In genomic region chr8:116947589-116947988, GRCm38 (mm10) we compare ENCODE assay signal across 14 mouse cellular contexts. TPM values are rescaled to one million over a fixed set of nuclear protein-coding genes. Genes with fewer than 3 reads are reported as not detected.
DNase-seq lines count a peak whose midpoint lies in the region; ATAC-seq and TF ChIP-seq lines count a peak whose summit lies in the region.
"Had no signal": no experiment of that assay in that cellular context is flagged by ENCODE, and none has a peak within 500 bp of the region (broad histone marks: within the 10 kb centered on the region; RNA-seq: fewer than 3 reads in every experiment).

No protein-coding gene starts in this region.

- ATAC-seq in liver, postnatal 0 days: no peak
- ATAC-seq in liver, embryonic 13.5 days (ENCODE audit: low read depth): no peak
- ATAC-seq: inflammation-experienced regulatory T-cells, adult 6 months; midbrain, embryonic 13.5 days had no signal

- DNase-seq in liver: peak; percentile 13
- DNase-seq in liver, postnatal 0 days: no peak
- DNase-seq in MEL (ENCODE audit: low read depth, low spot score): peak; percentile 76
- DNase-seq in liver, embryonic 13.5 days: peak; percentile 9
- DNase-seq in embryo, embryonic 11 days: no peak
- DNase-seq in left cerebral cortex, postnatal 4 days: no peak
- DNase-seq: cerebellum, adult 11 months; cerebellum, postnatal 36 days; lung, postnatal 14 days had no signal

- TF ChIP-seq RAD21 in MEL (IDR thresholded peaks at IDR 0.05; ENCODE audit: low read depth, low read length): no peak

- no peak overlapping the region for H3K4me3 ChIP-seq in liver, postnatal 0 days (ENCODE audit: low read depth, low read length)
- H3K4me3 ChIP-seq in E14TG2a.4 (replicated peaks; ENCODE audit: low read length): peak overlapping the region; percentile 45
- peak overlapping the region; percentile 8 to 13; a peak in 1 of 4 replicates for H3K4me3 ChIP-seq in MEL (ENCODE audit: control insufficient read depth in 1 of 2, insufficient read depth in 1 of 2, low read depth in 2 of 2, low read length in 2 of 2)
- no peak overlapping the region for H3K4me3 ChIP-seq in liver, embryonic 13.5 days (replicated peaks)
- H3K4me3 ChIP-seq: embryonic facial prominence, embryonic 13.5 days; forebrain, embryonic 10.5 days; midbrain, embryonic 13.5 days had no signal

- 48% methylated on average over 7 of the region's 7 CpGs for WGBS in liver, postnatal 0 days (ENCODE audit: insufficient replicate concordance)
- WGBS in liver, embryonic 13.5 days (ENCODE audit: insufficient replicate concordance): 29% methylated on average over 7 of the region's 7 CpGs

- H3K79me2 ChIP-seq in MEL (ENCODE audit: control insufficient read depth, insufficient read depth, low read length, poor library complexity): peaks cover 37% of the 10 kb centered on the region

- no peak for TF ChIP-seq EP300 in liver, postnatal 0 days (IDR thresholded peaks at IDR 0.05; ENCODE audit: low read depth)
- TF ChIP-seq EP300 in MEL (IDR thresholded peaks at IDR 0.05; ENCODE audit: low read depth in 1 of 2, low read length in 2 of 2): peak; percentile 58 to 71

- H3K4me2 ChIP-seq in liver, postnatal 0 days (ENCODE audit: low read depth, low read length): no peak overlapping the region
- peak overlapping the region; percentile 21; the same call in 1 of the 2 replicates for H3K4me2 ChIP-seq in liver, embryonic 13.5 days
- H3K4me2 ChIP-seq: embryonic facial prominence, embryonic 13.5 days; midbrain, embryonic 13.5 days had no signal

- TF ChIP-seq CTCF in liver, postnatal 0 days (IDR thresholded peaks at IDR 0.05; ENCODE audit: low read depth): no peak
- TF ChIP-seq CTCF in E14TG2a.4 (conservative IDR thresholded peaks at IDR 0.05; ENCODE audit: low read length) (no peak), MEL (IDR thresholded peaks at IDR 0.05 in 2 of 3, conservative IDR thresholded peaks at IDR 0.05 in 1 of 3; ENCODE audit: control insufficient read depth in 1 of 3, insufficient read depth in 1 of 3, low read depth in 2 of 3, low read length in 3 of 3, poor library complexity in 1 of 3, severe bottlenecking in 1 of 3) (no peak)

- no peaks in the 10 kb centered on the region for H3K27me3 ChIP-seq in liver, postnatal 0 days (ENCODE audit: insufficient read depth, low read length)
- no peaks in the 10 kb centered on the region for H3K27me3 ChIP-seq in E14TG2a.4 (ENCODE audit: insufficient read depth, low read length)
- H3K27me3 ChIP-seq in MEL (ENCODE audit: control insufficient read depth in 1 of 2, insufficient read depth in 2 of 2, low read length in 2 of 2): no peaks in the 10 kb centered on the region
- H3K27me3 ChIP-seq in liver, embryonic 13.5 days: no peaks in the 10 kb centered on the region
- H3K27me3 ChIP-seq: embryonic facial prominence, embryonic 13.5 days; midbrain, embryonic 13.5 days had no signal

- TF ChIP-seq POLR2A in MEL (IDR thresholded peaks at IDR 0.05; ENCODE audit: control insufficient read depth in 1 of 2, insufficient read depth in 1 of 2, low read depth in 1 of 2, low read length in 2 of 2, poor library complexity in 1 of 2): no peak

- intact Hi-C loops in left cerebral cortex, postnatal 4 days (cut with DNase I): no loop called here

- no peak overlapping the region for H3K27ac ChIP-seq in liver, postnatal 0 days (ENCODE audit: low read depth)
- peak overlapping the region; percentile 88 for H3K27ac ChIP-seq in MEL (ENCODE audit: control insufficient read depth, low read depth, low read length)
- H3K27ac ChIP-seq in liver, embryonic 13.5 days: no peak overlapping the region; the same call in 1 of the 2 replicates
- H3K27ac ChIP-seq: embryonic facial prominence, embryonic 13.5 days; forebrain, embryonic 10.5 days; midbrain, embryonic 13.5 days had no signal

- no peaks in the 10 kb centered on the region for H3K36me3 ChIP-seq in liver, postnatal 0 days (replicated peaks; ENCODE audit: insufficient read depth, low read length)
- H3K36me3 ChIP-seq in E14TG2a.4 (ENCODE audit: insufficient read depth, low read length) (peaks cover 36% of the 10 kb centered on the region), MEL (ENCODE audit: control insufficient read depth in 1 of 2, insufficient read depth in 2 of 2, low read length in 2 of 2) (peaks cover 0 to 26% of the 10 kb centered on the region in 2 experiments; a peak in 2 of 4 replicates)
- H3K36me3 ChIP-seq in liver, embryonic 13.5 days: no peaks in the 10 kb centered on the region
- H3K36me3 ChIP-seq: embryonic facial prominence, embryonic 13.5 days had no signal

- peaks cover 37% of the 10 kb centered on the region for H3K4me1 ChIP-seq in liver, postnatal 0 days (ENCODE audit: insufficient read depth)
- H3K4me1 ChIP-seq in E14TG2a.4 (replicated peaks; ENCODE audit: low read depth, low read length): peaks cover 86% of the 10 kb centered on the region
- peaks cover 2 to 29% of the 10 kb centered on the region in 2 experiments for H3K4me1 ChIP-seq in MEL (ENCODE audit: control insufficient read depth in 1 of 2, insufficient read depth in 2 of 2, low read length in 2 of 2)
- H3K4me1 ChIP-seq in liver, embryonic 13.5 days (replicated peaks): peaks cover 60% of the 10 kb centered on the region

- H3K9ac ChIP-seq in liver, postnatal 0 days (replicated peaks): no peak overlapping the region
- peak overlapping the region; percentile 44 for H3K9ac ChIP-seq in MEL (ENCODE audit: control insufficient read depth, low read depth, low read length, poor library complexity, severe bottlenecking)
- H3K9ac ChIP-seq in liver, embryonic 13.5 days: peak overlapping the region; percentile 7
- H3K9ac ChIP-seq: embryonic facial prominence, embryonic 13.5 days; midbrain, embryonic 13.5 days had no signal

- H3K9me3 ChIP-seq in liver, postnatal 0 days (ENCODE audit: low read length): no peaks in the 10 kb centered on the region
- no peaks in the 10 kb centered on the region for H3K9me3 ChIP-seq in E14TG2a.4 (ENCODE audit: low read length)
- no peaks in the 10 kb centered on the region for H3K9me3 ChIP-seq in MEL (replicated peaks; ENCODE audit: insufficient read depth, low read length)
- H3K9me3 ChIP-seq in liver, embryonic 13.5 days (replicated peaks): no peaks in the 10 kb centered on the region
- H3K9me3 ChIP-seq: embryonic facial prominence, embryonic 13.5 days; forebrain, embryonic 10.5 days; midbrain, embryonic 13.5 days had no signal

TF ChIP-seq in MEL, 35 proteins besides CTCF, POLR2A, EP300 and RAD21 (continues in another document):
- TF ChIP-seq RCOR1 (IDR thresholded peaks at IDR 0.05; ENCODE audit: low read depth, low read length) (peak; percentile 64), MXI1 (IDR thresholded peaks at IDR 0.05; ENCODE audit: low read depth, low read length) (peak; percentile 60; the same call in 1 of the 2 replicates), TAL1 (IDR thresholded peaks at IDR 0.05; ENCODE audit: low read length) (peak; percentile 59), USF2 (IDR thresholded peaks at IDR 0.05; ENCODE audit: borderline replicate concordance in 1 of 2, insufficient read depth in 1 of 2, low read depth in 1 of 2, low read length in 2 of 2) (no peak), MAX (IDR thresholded peaks at IDR 0.05; ENCODE audit: low read length) (peak; percentile 46; the same call in 1 of the 2 replicates), SIN3A (IDR thresholded peaks at IDR 0.05; ENCODE audit: low read length) (peak; percentile 58; the same call in 1 of the 2 replicates), ETS1 (IDR thresholded peaks at IDR 0.05; ENCODE audit: low read depth, low read length) (peak; percentile 42; the same call in 1 of the 2 replicates), ZC3H11A (IDR thresholded peaks at IDR 0.05; ENCODE audit: low read depth, low read length) (no peak), MAZ (IDR thresholded peaks at IDR 0.05; ENCODE audit: low read depth, low read length) (peak; percentile 73; the same call in 1 of the 2 replicates)

RNA-seq across cellular contexts. Expression of gene Atmin, which starts 4.4 kb away (rescaled TPM):
- polyA plus RNA-seq in liver, postnatal 0 days (2015; fragmentation: Nextera tagmentation; extraction: Ambion mirVana): 2.9 and 3.1 TPM in 2 replicates
- total RNA-seq in MEL (2012; rRNA removed): 17.3 and 19.7 TPM in 2 replicates
- polyA plus RNA-seq in MEL (2012; ENCODE audit: insufficient read depth in 1 of 2, insufficient read length in 2 of 2, low read depth in 1 of 2, low replicate concordance in 2 of 2, missing spikeins in 1 of 2): 10 to 100 TPM in 1 of 2 experiments, not detected in 1; 34.5 TPM
- 4.6 and 5.2 TPM in 2 replicates for polyA plus RNA-seq in liver, embryonic 13.5 days (2015; fragmentation: Nextera tagmentation; extraction: Ambion mirVana)
- 10 to 100 TPM; 27.7 to 30.1 TPM for total RNA-seq in left cerebral cortex, postnatal 4 days (2021)

RNA-seq across cellular contexts. Expression of gene Cenpn, which starts 26.1 kb away (rescaled TPM):
- polyA plus RNA-seq in liver, postnatal 0 days (2015; fragmentation: Nextera tagmentation; extraction: Ambion mirVana): 10.6 and 11.8 TPM in 2 replicates
- total RNA-seq in MEL (2012; rRNA removed): 39.6 and 41.8 TPM in 2 replicates
- 10 to 100 TPM in 1 of 2 experiments, not detected in 1; 59.5 TPM for polyA plus RNA-seq in MEL (2012; ENCODE audit: insufficient read depth in 1 of 2, insufficient read length in 2 of 2, low read depth in 1 of 2, low replicate concordance in 2 of 2, missing spikeins in 1 of 2)
- 33.2 and 36.2 TPM in 2 replicates for polyA plus RNA-seq in liver, embryonic 13.5 days (2015; fragmentation: Nextera tagmentation; extraction: Ambion mirVana)
- 1 to 10 TPM; 3.8 to 4.7 TPM for total RNA-seq in left cerebral cortex, postnatal 4 days (2021)

RNA-seq across cellular contexts. Expression of gene Cmc2, which starts 26.3 kb away (rescaled TPM):
- 47.3 and 51.9 TPM in 2 replicates for polyA plus RNA-seq in liver, postnatal 0 days (2015; fragmentation: Nextera tagmentation; extraction: Ambion mirVana)
- total RNA-seq in MEL (2012; rRNA removed): 60.2 and 65.4 TPM in 2 replicates
- 100 to 1,000 TPM in 1 of 2 experiments, not detected in 1; 111 TPM for polyA plus RNA-seq in MEL (2012; ENCODE audit: insufficient read depth in 1 of 2, insufficient read length in 2 of 2, low read depth in 1 of 2, low replicate concordance in 2 of 2, missing spikeins in 1 of 2)
- 89.0 and 93.9 TPM in 2 replicates for polyA plus RNA-seq in liver, embryonic 13.5 days (2015; fragmentation: Nextera tagmentation; extraction: Ambion mirVana)
- total RNA-seq in left cerebral cortex, postnatal 4 days (2021): 1 to 10 TPM; 7.7 to 9.8 TPM

RNA-seq across cellular contexts. Expression of gene 1700030J22Rik, which starts 31.2 kb away (rescaled TPM):
- polyA plus RNA-seq in liver, postnatal 0 days (2015; fragmentation: Nextera tagmentation; extraction: Ambion mirVana): 0.33 TPM in 2 replicates
- total RNA-seq in MEL (2012; rRNA removed): 0.15 and 0.16 TPM in 2 replicates
- polyA plus RNA-seq in MEL (2012; ENCODE audit: insufficient read depth in 1 of 2, insufficient read length in 2 of 2, low read depth in 1 of 2, low replicate concordance in 2 of 2, missing spikeins in 1 of 2): under 1 TPM in 1 of 2 experiments, not detected in 1; 0.38 TPM
- 0.44 and 0.53 TPM in 2 replicates for polyA plus RNA-seq in liver, embryonic 13.5 days (2015; fragmentation: Nextera tagmentation; extraction: Ambion mirVana)
- total RNA-seq in left cerebral cortex, postnatal 4 days (2021): 10 to 100 TPM; 11.9 to 13.3 TPM

RNA-seq across cellular contexts. Expression of gene Gcsh, which starts 45.7 kb away (rescaled TPM):
- polyA plus RNA-seq in liver, postnatal 0 days (2015; fragmentation: Nextera tagmentation; extraction: Ambion mirVana): 144 and 149 TPM in 2 replicates
- total RNA-seq in MEL (2012; rRNA removed): 118 and 137 TPM in 2 replicates
- 10 to 100 TPM in 1 of 2 experiments, not detected in 1; 77.1 TPM for polyA plus RNA-seq in MEL (2012; ENCODE audit: insufficient read depth in 1 of 2, insufficient read length in 2 of 2, low read depth in 1 of 2, low replicate concordance in 2 of 2, missing spikeins in 1 of 2)
- 90.2 and 91.0 TPM in 2 replicates for polyA plus RNA-seq in liver, embryonic 13.5 days (2015; fragmentation: Nextera tagmentation; extraction: Ambion mirVana)
- total RNA-seq in left cerebral cortex, postnatal 4 days (2021): 10 to 100 TPM; 34.8 to 39.4 TPM

Comparison
In these comparisons a context has a peak if more than half of its experiments do, and no peak if none do; other contexts are left out.
1. DNase-seq: peak in liver (single experiment), MEL (single experiment) and liver, embryonic 13.5 days (single experiment); none in liver, postnatal 0 days (single experiment), embryo, embryonic 11 days (single experiment) and left cerebral cortex, postnatal 4 days (single experiment).
2. H3K4me3 ChIP-seq: peak in E14TG2a.4 (single experiment) and MEL (2 of 2); none in liver, postnatal 0 days (single experiment) and liver, embryonic 13.5 days (single experiment).